Mouse (Mus musculus) heart, adult 2 months (tissue): Measurements from ENCODE around the gene Eno2.

Experiments
- CTCF ChIP-seq: fragments of 200-600 bp; IDR thresholded peaks from 2 replicates; pipeline ENCODE4 v1.8.1; 2022; ENCODE audit warnings: antibody characterized with exemption, mild to moderate bottlenecking, moderate library complexity
- EP300 ChIP-seq: fragments of 200-500 bp; IDR thresholded peaks from 2 replicates; pipeline ENCODE4 v1.6.1; 2011; ENCODE audit warnings: low read depth, low read length, control low read depth; ENCODE audit not compliant: insufficient read depth

DNA sequence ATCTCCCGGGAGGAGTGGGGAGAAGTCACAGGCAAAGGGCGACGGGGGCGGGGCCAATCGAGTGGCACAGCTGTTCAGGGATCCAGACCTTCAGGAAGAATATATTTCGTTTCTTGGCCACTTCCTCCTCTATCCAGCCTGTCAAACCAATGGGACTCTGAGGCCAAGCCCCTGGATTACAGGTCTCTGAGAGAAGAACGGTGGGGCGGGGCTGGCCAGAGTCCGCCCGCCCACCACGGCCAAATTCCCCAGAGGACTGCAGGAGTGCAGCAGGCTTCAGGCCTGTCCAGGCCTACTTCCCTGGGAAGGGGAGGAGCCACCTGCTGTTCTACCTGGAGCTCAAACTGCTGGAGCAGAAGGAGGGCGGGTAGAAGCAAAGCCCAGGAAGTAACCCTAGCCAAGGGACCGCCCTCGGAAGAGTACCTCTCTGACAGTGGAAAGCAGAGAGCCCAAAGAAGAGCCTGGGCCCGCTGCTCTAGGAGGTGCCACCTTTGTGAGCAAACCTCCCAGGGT lies 30.9 kb downstream of the Eno2 start, which contains the start of gene Ptpn6:
- TF ChIP-seq CTCF (no peak), EP300 (no peak)
